Mouse (Mus musculus) MEL (cell line): ENCODE measurements around the gene Mtor.

ENCODE experiments used
- CTCF ChIP-seq, 3 experiments: IDR thresholded peaks in 2 of 3; conservative IDR thresholded peaks in 1 of 3; 2 replicates each; pipeline ENCODE4 v1.5.1; 2011 to 2012; ENCODE audit warnings: low read length in 3 of 3, low read depth in 2 of 3, mild to moderate bottlenecking in 2 of 3, improper control_type of control experiment in 1 of 3, inconsistent platforms in 1 of 3, mixed read lengths in 1 of 3, moderate library complexity in 1 of 3; ENCODE audit not compliant: control insufficient read depth in 1 of 3, insufficient read depth in 1 of 3, poor library complexity in 1 of 3, severe bottlenecking in 1 of 3
- ELF1 ChIP-seq: IDR thresholded peaks from 2 replicates; pipeline ENCODE4 v1.6.1; 2014; ENCODE audit warnings: low read depth, mild to moderate bottlenecking, inconsistent platforms, low read length, improper control_type of control experiment, moderate library complexity
- MEF2A ChIP-seq: IDR thresholded peaks from 2 replicates; pipeline ENCODE4 v1.6.1; 2014; ENCODE audit warnings: low read depth, mild to moderate bottlenecking, inconsistent platforms, low read length, improper control_type of control experiment; ENCODE audit not compliant: poor library complexity, insufficient replicate concordance, severe bottlenecking; ENCODE audit errors: extremely low read depth
- POLR2A ChIP-seq, 2 experiments: IDR thresholded peaks; 2 replicates each; pipeline ENCODE4 v1.6.1; 2011 to 2012; ENCODE audit warnings: low read length in 2 of 2, mild to moderate bottlenecking in 2 of 2, control low read depth in 1 of 2, improper control_type of control experiment in 1 of 2, low read depth in 1 of 2, moderate library complexity in 1 of 2; ENCODE audit not compliant: control insufficient read depth in 1 of 2, insufficient read depth in 1 of 2, poor library complexity in 1 of 2
- TCF12 ChIP-seq: IDR thresholded peaks from 2 replicates; pipeline ENCODE4 v1.6.1; 2014; ENCODE audit warnings: low read depth, mild to moderate bottlenecking, inconsistent platforms, low read length, improper control_type of control experiment, moderate library complexity

- TF ChIP-seq CTCF (IDR thresholded peaks at IDR 0.05 in 2 of 3, conservative IDR thresholded peaks at IDR 0.05 in 1 of 3; ENCODE audit: control insufficient read depth in 1 of 3, insufficient read depth in 1 of 3, low read depth in 2 of 3, low read length in 3 of 3, poor library complexity in 1 of 3, severe bottlenecking in 1 of 3) = no peak
- TF ChIP-seq MEF2A = no peak
- no peak for TF ChIP-seq ELF1
- no peak for TF ChIP-seq POLR2A (IDR thresholded peaks at IDR 0.05; ENCODE audit: control insufficient read depth in 1 of 2, insufficient read depth in 1 of 2, low read depth in 1 of 2, low read length in 2 of 2, poor library complexity in 1 of 2)
- TF ChIP-seq TCF12 = no peak
These were observed 115.2 kb downstream of the Mtor start for GRCm38 (mm10) chr4:148563595-148563994.
